Comparison of ENCODE assay signal across 22 mouse cellular contexts in the genomic region with DNA sequence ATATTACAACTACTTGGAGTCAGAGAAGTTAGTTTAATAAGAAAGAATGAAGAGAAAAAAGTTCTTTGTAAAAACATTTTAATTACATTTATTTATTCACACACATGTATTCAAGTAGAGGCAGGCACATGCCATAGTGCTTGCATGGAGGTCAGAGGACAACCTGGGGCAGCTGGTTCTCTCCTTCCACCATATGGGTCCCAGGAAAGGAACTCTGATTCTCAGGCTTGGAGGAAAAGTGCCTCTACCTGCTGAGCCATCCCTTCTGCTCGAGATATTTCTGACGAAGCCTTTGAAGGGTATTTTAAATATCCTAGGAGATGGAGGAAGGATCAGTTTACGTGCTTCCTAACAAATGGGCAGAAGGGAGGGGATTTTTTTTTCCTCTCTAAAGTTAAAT. TPM values are rescaled to one million over a fixed set of nuclear protein-coding genes. Genes with fewer than 3 reads are reported as not detected.
DNase-seq lines count a peak whose midpoint lies in the region; ATAC-seq lines count a peak whose summit lies in the region.
"Had no signal": no experiment of that assay in that cellular context is flagged by ENCODE, and none has a peak within 500 bp of the region (broad histone marks: within the 10 kb centered on the region; RNA-seq: fewer than 3 reads in every experiment).

No protein-coding gene starts in this region.

- no peak for ATAC-seq in embryonic facial prominence, embryonic 15.5 days (ENCODE audit: insufficient number of reproducible peaks, low FRiP score, low TSS enrichment, low read depth)
- ATAC-seq in midbrain, embryonic 13.5 days: no peak
- ATAC-seq: activated CD4-positive, CD25-positive, alpha-beta regulatory T cell, adult 4 months; forebrain, embryonic 14.5 days; hindbrain, postnatal 0 days; Patski had no signal

- peak overlapping the region; percentile 51; the same call in 1 of the 2 replicates for H3K27ac ChIP-seq in embryonic facial prominence, embryonic 15.5 days (replicated peaks)
- no peak overlapping the region for H3K27ac ChIP-seq in embryonic facial prominence, embryonic 10.5 days (replicated peaks)
- H3K27ac ChIP-seq in midbrain, embryonic 13.5 days: no peak overlapping the region
- H3K27ac ChIP-seq: forebrain, embryonic 10.5 days; heart, adult 2 months; heart, embryonic 15.5 days; hindbrain, embryonic 13.5 days; hindbrain, postnatal 0 days had no signal

- no peak for DNase-seq in embryonic facial prominence, embryonic 10.5 days (ENCODE audit: low spot score)
- DNase-seq in cerebellum, adult 18-20 months: peak; percentile 37 to 53
- DNase-seq in cerebellum, adult 9-11 months: peak; percentile 53
- no peak for DNase-seq in frontal cortex, postnatal 36 days (ENCODE audit: low spot score in 2 of 2)
- DNase-seq: adrenal gland, adult 2 months; adrenal gland, postnatal 25 days; gastrocnemius, postnatal 36 days; heart, adult 2 months; heart, postnatal 14 days; kidney, adult 11 months had no signal

- peaks cover 26% of the 10 kb centered on the region for H3K4me1 ChIP-seq in embryonic facial prominence, embryonic 15.5 days
- H3K4me1 ChIP-seq in embryonic facial prominence, embryonic 10.5 days: peaks cover 20% of the 10 kb centered on the region
- peaks cover 40% of the 10 kb centered on the region for H3K4me1 ChIP-seq in midbrain, embryonic 13.5 days (replicated peaks)

- H3K36me3 ChIP-seq in embryonic facial prominence, embryonic 15.5 days: peaks cover 2% of the 10 kb centered on the region; the same call in 1 of the 2 replicates
- peaks cover 13% of the 10 kb centered on the region for H3K36me3 ChIP-seq in embryonic facial prominence, embryonic 10.5 days (replicated peaks)
- H3K36me3 ChIP-seq in midbrain, embryonic 13.5 days: no peaks in the 10 kb centered on the region
- H3K36me3 ChIP-seq: hindbrain, embryonic 13.5 days had no signal

- H3K9me3 ChIP-seq in embryonic facial prominence, embryonic 15.5 days (replicated peaks): no peaks in the 10 kb centered on the region
- H3K9me3 ChIP-seq in embryonic facial prominence, embryonic 10.5 days: no peaks in the 10 kb centered on the region
- no peaks in the 10 kb centered on the region for H3K9me3 ChIP-seq in midbrain, embryonic 13.5 days
- H3K9me3 ChIP-seq: forebrain, embryonic 10.5 days; heart, embryonic 15.5 days; hindbrain, embryonic 13.5 days had no signal

- H3K27me3 ChIP-seq in embryonic facial prominence, embryonic 15.5 days: no peaks in the 10 kb centered on the region
- H3K27me3 ChIP-seq in embryonic facial prominence, embryonic 10.5 days (replicated peaks; ENCODE audit: low read depth, poor library complexity, severe bottlenecking): no peaks in the 10 kb centered on the region
- no peaks in the 10 kb centered on the region for H3K27me3 ChIP-seq in midbrain, embryonic 13.5 days
- H3K27me3 ChIP-seq: CH12.LX; heart, embryonic 15.5 days; hindbrain, embryonic 13.5 days; Patski had no signal

- no peak overlapping the region for H3K4me3 ChIP-seq in embryonic facial prominence, embryonic 15.5 days (replicated peaks)
- no peak overlapping the region for H3K4me3 ChIP-seq in embryonic facial prominence, embryonic 10.5 days
- H3K4me3 ChIP-seq in midbrain, embryonic 13.5 days (replicated peaks): no peak overlapping the region
- H3K4me3 ChIP-seq: erythroblast, embryonic 14.5 days; forebrain, embryonic 10.5 days; heart, adult 2 months; heart, embryonic 15.5 days; hindbrain, embryonic 13.5 days had no signal

- no peak overlapping the region for H3K9ac ChIP-seq in embryonic facial prominence, embryonic 15.5 days
- H3K9ac ChIP-seq in midbrain, embryonic 13.5 days (replicated peaks): no peak overlapping the region
- H3K9ac ChIP-seq: heart, embryonic 15.5 days; hindbrain, embryonic 13.5 days had no signal

- 62% methylated on average over 3 of the region's 3 CpGs for WGBS in embryonic facial prominence, embryonic 15.5 days
- WGBS in embryonic facial prominence, embryonic 10.5 days: 72% methylated on average over 3 of the region's 3 CpGs
- WGBS in midbrain, embryonic 13.5 days: 77% methylated on average over 3 of the region's 3 CpGs

- H3K4me2 ChIP-seq in embryonic facial prominence, embryonic 15.5 days (replicated peaks): no peak overlapping the region
- no peak overlapping the region for H3K4me2 ChIP-seq in midbrain, embryonic 13.5 days (replicated peaks)
- H3K4me2 ChIP-seq: heart, embryonic 11.5 days; heart, embryonic 15.5 days; hindbrain, embryonic 13.5 days had no signal

RNA-seq across cellular contexts. Expression of a gene that starts 19.6 kb away (rescaled TPM):
- polyA plus RNA-seq in embryonic facial prominence, embryonic 15.5 days (2015; fragmentation: Nextera tagmentation; extraction: Ambion mirVana): 200 and 202 TPM in 2 replicates
- 169 and 178 TPM in 2 replicates for polyA plus RNA-seq in embryonic facial prominence, embryonic 10.5 days (2016; fragmentation: Nextera tagmentation; extraction: Ambion mirVana)
- 206 and 221 TPM in 2 replicates for polyA plus RNA-seq in midbrain, embryonic 13.5 days (2015; fragmentation: Nextera tagmentation; extraction: Ambion mirVana)

Comparison
In these comparisons a context has a peak if more than half of its experiments do, and no peak if none do; other contexts are left out.
1. DNase-seq: peak in cerebellum, adult 18-20 months (2 of 2) and cerebellum, adult 9-11 months (single experiment); none in embryonic facial prominence, embryonic 10.5 days (single experiment) and frontal cortex, postnatal 36 days (0 of 2).